ENCODE assay signal across 12 mouse cellular contexts in genomic region chr3:50694904-50695680, GRCm38 (mm10).
DNase-seq lines count a peak whose midpoint lies in the region; ATAC-seq lines count a peak whose summit lies in the region.
"Had no signal": no experiment of that assay in that cellular context is flagged by ENCODE, and none has a peak within 500 bp of the region (broad histone marks: within the 10 kb centered on the region; RNA-seq: fewer than 3 reads in every experiment).

No protein-coding gene starts in this region.

- H3K4me2 ChIP-seq in forebrain, embryonic 16.5 days (ENCODE audit: low read length): peak overlapping the region; percentile 36
- H3K4me2 ChIP-seq in forebrain, embryonic 14.5 days (ENCODE audit: low read length): no peak overlapping the region
- peak overlapping the region; percentile 17 for H3K4me2 ChIP-seq in limb, embryonic 13.5 days (replicated peaks)
- no peak overlapping the region for H3K4me2 ChIP-seq in embryonic facial prominence, embryonic 15.5 days (replicated peaks)
- H3K4me2 ChIP-seq in stomach, embryonic 15.5 days: peak overlapping the region; percentile 14; the same call in 1 of the 2 replicates
- H3K4me2 ChIP-seq: neural tube, embryonic 12.5 days had no signal

- no peak for DNase-seq in forebrain, embryonic 14.5 days (ENCODE audit: low spot score)
- DNase-seq in limb, embryonic 10.5 days (ENCODE audit: low spot score): no peak
- no peak for DNase-seq in retina, postnatal 1 day
- no peak for DNase-seq in natural killer cell, adult 2 months (ENCODE audit: low spot score in 2 of 2)
- DNase-seq: kidney, adult 8-10 months; liver had no signal

- H3K27ac ChIP-seq in forebrain, embryonic 16.5 days (ENCODE audit: low read length): peak overlapping the region; percentile 33; the same call in 1 of the 2 replicates
- H3K27ac ChIP-seq in forebrain, embryonic 14.5 days (ENCODE audit: low read depth, low read length): no peak overlapping the region
- H3K27ac ChIP-seq in limb, embryonic 13.5 days: peak overlapping the region; percentile 39; the same call in 1 of the 2 replicates
- no peak overlapping the region for H3K27ac ChIP-seq in limb, embryonic 10.5 days
- H3K27ac ChIP-seq in embryonic facial prominence, embryonic 15.5 days (replicated peaks): peak overlapping the region; percentile 45; the same call in 1 of the 2 replicates
- peak overlapping the region; percentile 42 for H3K27ac ChIP-seq in stomach, embryonic 15.5 days
- H3K27ac ChIP-seq: heart, embryonic 10.5 days; neural tube, embryonic 12.5 days had no signal

- no peaks in the 10 kb centered on the region for H3K27me3 ChIP-seq in forebrain, embryonic 16.5 days (replicated peaks; ENCODE audit: control insufficient read depth, insufficient read depth, low read length)
- no peaks in the 10 kb centered on the region for H3K27me3 ChIP-seq in forebrain, embryonic 14.5 days (replicated peaks; ENCODE audit: control insufficient read depth, insufficient read depth, low read length)
- H3K27me3 ChIP-seq in limb, embryonic 13.5 days: no peaks in the 10 kb centered on the region
- H3K27me3 ChIP-seq in limb, embryonic 10.5 days (ENCODE audit: low read depth, poor library complexity, severe bottlenecking): no peaks in the 10 kb centered on the region
- no peaks in the 10 kb centered on the region for H3K27me3 ChIP-seq in embryonic facial prominence, embryonic 15.5 days
- H3K27me3 ChIP-seq in stomach, embryonic 15.5 days (replicated peaks): no peaks in the 10 kb centered on the region
- H3K27me3 ChIP-seq: neural tube, embryonic 12.5 days had no signal

- peaks cover 11% of the 10 kb centered on the region; the same call in 1 of the 2 replicates for H3K4me1 ChIP-seq in forebrain, embryonic 16.5 days (replicated peaks; ENCODE audit: control insufficient read depth, insufficient read depth, low read length)
- peaks cover 3% of the 10 kb centered on the region; the same call in 1 of the 2 replicates for H3K4me1 ChIP-seq in forebrain, embryonic 14.5 days (ENCODE audit: control insufficient read depth, insufficient read depth, low read length)
- peaks cover 11% of the 10 kb centered on the region for H3K4me1 ChIP-seq in limb, embryonic 13.5 days
- 0 out of 2 replicates have a peak, but pooled peaks cover 3% of the 10 kb centered on the region for H3K4me1 ChIP-seq in limb, embryonic 10.5 days
- 0 out of 2 replicates have a peak, but pooled peaks cover 5% of the 10 kb centered on the region for H3K4me1 ChIP-seq in embryonic facial prominence, embryonic 15.5 days
- H3K4me1 ChIP-seq in stomach, embryonic 15.5 days: no peaks in the 10 kb centered on the region
- H3K4me1 ChIP-seq: heart, embryonic 10.5 days had no signal

- no peaks in the 10 kb centered on the region for H3K9me3 ChIP-seq in forebrain, embryonic 16.5 days (ENCODE audit: control insufficient read depth, low read length)
- no peaks in the 10 kb centered on the region for H3K9me3 ChIP-seq in forebrain, embryonic 14.5 days (replicated peaks; ENCODE audit: control insufficient read depth, low read length)
- no peaks in the 10 kb centered on the region for H3K9me3 ChIP-seq in limb, embryonic 13.5 days
- H3K9me3 ChIP-seq in limb, embryonic 10.5 days (replicated peaks): no peaks in the 10 kb centered on the region
- no peaks in the 10 kb centered on the region for H3K9me3 ChIP-seq in embryonic facial prominence, embryonic 15.5 days (replicated peaks)
- H3K9me3 ChIP-seq in stomach, embryonic 15.5 days: no peaks in the 10 kb centered on the region
- H3K9me3 ChIP-seq: heart, embryonic 10.5 days; neural tube, embryonic 12.5 days had no signal

- H3K36me3 ChIP-seq in forebrain, embryonic 16.5 days (ENCODE audit: control insufficient read depth, insufficient read depth): no peaks in the 10 kb centered on the region
- H3K36me3 ChIP-seq in forebrain, embryonic 14.5 days (ENCODE audit: control insufficient read depth, insufficient read depth, low read length): no peaks in the 10 kb centered on the region
- no peaks in the 10 kb centered on the region for H3K36me3 ChIP-seq in limb, embryonic 13.5 days
- H3K36me3 ChIP-seq in limb, embryonic 10.5 days: no peaks in the 10 kb centered on the region
- H3K36me3 ChIP-seq in embryonic facial prominence, embryonic 15.5 days: no peaks in the 10 kb centered on the region
- H3K36me3 ChIP-seq in stomach, embryonic 15.5 days: no peaks in the 10 kb centered on the region
- H3K36me3 ChIP-seq: heart, embryonic 10.5 days; neural tube, embryonic 12.5 days had no signal

- 51% methylated on average over 15 of the region's 15 CpGs for WGBS in forebrain, embryonic 16.5 days
- 65% methylated on average over 15 of the region's 15 CpGs for WGBS in forebrain, embryonic 14.5 days
- WGBS in limb, embryonic 13.5 days: 67% methylated on average over 15 of the region's 15 CpGs
- WGBS in limb, embryonic 10.5 days: 89% methylated on average over 15 of the region's 15 CpGs
- 63% methylated on average over 15 of the region's 15 CpGs for WGBS in embryonic facial prominence, embryonic 15.5 days
- WGBS in stomach, embryonic 15.5 days: 56% methylated on average over 15 of the region's 15 CpGs

- ATAC-seq in forebrain, embryonic 16.5 days: peak; percentile 52
- ATAC-seq in forebrain, embryonic 14.5 days: no peak
- no peak for ATAC-seq in limb, embryonic 13.5 days (ENCODE audit: low FRiP score, low read depth)
- no peak for ATAC-seq in embryonic facial prominence, embryonic 15.5 days (ENCODE audit: insufficient number of reproducible peaks, low FRiP score, low TSS enrichment, low read depth)
- no peak for ATAC-seq in stomach, embryonic 15.5 days (ENCODE audit: insufficient read depth, low FRiP score, low read depth)

- no peak overlapping the region for H3K4me3 ChIP-seq in forebrain, embryonic 16.5 days (replicated peaks; ENCODE audit: low read length)
- no peak overlapping the region for H3K4me3 ChIP-seq in forebrain, embryonic 14.5 days (ENCODE audit: low read depth, low read length)
- H3K4me3 ChIP-seq in limb, embryonic 13.5 days: no peak overlapping the region
- H3K4me3 ChIP-seq in limb, embryonic 10.5 days: no peak overlapping the region
- H3K4me3 ChIP-seq in embryonic facial prominence, embryonic 15.5 days (replicated peaks): no peak overlapping the region
- H3K4me3 ChIP-seq in stomach, embryonic 15.5 days (replicated peaks): no peak overlapping the region
- H3K4me3 ChIP-seq: heart, embryonic 10.5 days; neural tube, embryonic 12.5 days had no signal

- no peak overlapping the region for H3K9ac ChIP-seq in forebrain, embryonic 16.5 days (replicated peaks; ENCODE audit: low read depth, low read length)
- H3K9ac ChIP-seq in forebrain, embryonic 14.5 days (ENCODE audit: low read length): no peak overlapping the region
- no peak overlapping the region for H3K9ac ChIP-seq in limb, embryonic 13.5 days
- H3K9ac ChIP-seq in embryonic facial prominence, embryonic 15.5 days: no peak overlapping the region
- no peak overlapping the region for H3K9ac ChIP-seq in stomach, embryonic 15.5 days
- H3K9ac ChIP-seq: neural tube, embryonic 12.5 days had no signal

Comparison
In these comparisons a context has a peak if more than half of its experiments do, and no peak if none do; other contexts are left out.
1. H3K27ac ChIP-seq: peak in forebrain, embryonic 16.5 days (single experiment), limb, embryonic 13.5 days (single experiment), embryonic facial prominence, embryonic 15.5 days (single experiment) and stomach, embryonic 15.5 days (single experiment); none in forebrain, embryonic 14.5 days (single experiment) and limb, embryonic 10.5 days (single experiment).
2. H3K4me2 ChIP-seq: peak in forebrain, embryonic 16.5 days (single experiment), limb, embryonic 13.5 days (single experiment) and stomach, embryonic 15.5 days (single experiment); none in forebrain, embryonic 14.5 days (single experiment) and embryonic facial prominence, embryonic 15.5 days (single experiment).